7 mouse cellular contexts compared by ENCODE assay signal in the genomic region with DNA sequence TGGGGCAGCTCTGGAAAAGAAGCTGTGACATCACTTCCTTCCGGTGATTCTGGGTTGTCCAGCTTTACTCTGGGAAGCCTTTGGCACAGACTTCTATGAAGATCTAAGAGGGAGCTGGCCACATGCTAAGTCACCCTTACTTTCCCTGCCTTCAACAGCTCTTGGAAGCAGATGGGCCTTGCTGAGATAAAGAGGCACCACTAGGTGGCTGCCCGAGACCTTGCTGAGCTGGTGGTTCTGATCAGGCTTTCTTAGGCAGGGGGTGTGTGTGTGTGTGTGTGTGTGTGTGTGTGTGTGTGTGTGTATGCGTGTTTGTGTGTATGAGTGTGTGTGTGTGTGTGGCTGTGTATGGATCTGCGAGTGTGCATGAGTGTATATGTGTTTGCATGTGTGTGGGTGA. TPM values are rescaled to one million over a fixed set of nuclear protein-coding genes. Genes with fewer than 3 reads are reported as not detected.
DNase-seq lines count a peak whose midpoint lies in the region; ATAC-seq and TF ChIP-seq lines count a peak whose summit lies in the region.

No protein-coding gene starts in this region.

- WGBS in forebrain, embryonic 10.5 days: 32% methylated on average over 4 of the region's 4 CpGs
- WGBS in hindbrain, embryonic 13.5 days: 20% methylated on average over 4 of the region's 4 CpGs

- H3K9ac ChIP-seq in hindbrain, embryonic 13.5 days: no peak overlapping the region

- TF ChIP-seq CTCF in C2C12 (IDR thresholded peaks at IDR 0.05; ENCODE audit: control insufficient read depth, insufficient read depth, insufficient read length): peak; percentile 78

- peaks cover 27% of the 10 kb centered on the region for H3K4me1 ChIP-seq in forebrain, embryonic 10.5 days
- H3K4me1 ChIP-seq in hindbrain, embryonic 13.5 days (replicated peaks): peaks cover 11% of the 10 kb centered on the region

- no peaks in the 10 kb centered on the region for H3K36me3 ChIP-seq in C2C12 (ENCODE audit: control insufficient read depth, insufficient read depth)
- no peaks in the 10 kb centered on the region for H3K36me3 ChIP-seq in forebrain, embryonic 10.5 days (replicated peaks)
- H3K36me3 ChIP-seq in hindbrain, embryonic 13.5 days: no peaks in the 10 kb centered on the region

- H3K79me3 ChIP-seq in C2C12 (ENCODE audit: low read depth): no peaks in the 10 kb centered on the region

- no peaks in the 10 kb centered on the region for H3K27me3 ChIP-seq in C2C12 (ENCODE audit: control insufficient read depth, insufficient read depth, insufficient read length)
- peaks cover 16% of the 10 kb centered on the region for H3K27me3 ChIP-seq in forebrain, embryonic 10.5 days (ENCODE audit: poor library complexity, severe bottlenecking)
- no peaks in the 10 kb centered on the region for H3K27me3 ChIP-seq in hindbrain, embryonic 13.5 days

- no peak overlapping the region for H3K4me2 ChIP-seq in hindbrain, embryonic 13.5 days

- DNase-seq in ZHBTc4 (ENCODE audit: low read depth, low spot score): peak; percentile 55
- DNase-seq in forebrain, embryonic 10.5 days (ENCODE audit: extremely low spot score, low spot score): peak; percentile 51
- peak; percentile 23 to 40 for DNase-seq in layer of hippocampus, postnatal 25 days (ENCODE audit: extremely low spot score in 1 of 2, low spot score in 1 of 2)
- peak; percentile 48 for DNase-seq in skeletal muscle tissue, adult 2 months (ENCODE audit: low read depth, low spot score)

- peak; percentile 78 for ATAC-seq in hindbrain, embryonic 13.5 days (ENCODE audit: low FRiP score)
- peak; percentile 89 for ATAC-seq in megakaryocyte progenitor cell, adult 5-6 weeks (replicated peaks; ENCODE audit: poor library complexity)

- no peak overlapping the region for H3ac ChIP-seq in C2C12 (ENCODE audit: control insufficient read depth, insufficient read length, low read depth)

- H3K79me2 ChIP-seq in C2C12 (ENCODE audit: control insufficient read depth, insufficient read depth): no peaks in the 10 kb centered on the region

- H3K4me3 ChIP-seq in C2C12 (ENCODE audit: insufficient read depth, poor library complexity, severe bottlenecking): no peak overlapping the region
- no peak overlapping the region for H3K4me3 ChIP-seq in forebrain, embryonic 10.5 days
- H3K4me3 ChIP-seq in hindbrain, embryonic 13.5 days: no peak overlapping the region

- H3K27ac ChIP-seq in forebrain, embryonic 10.5 days: no peak overlapping the region
- H3K27ac ChIP-seq in hindbrain, embryonic 13.5 days: no peak overlapping the region

- H3K9me3 ChIP-seq in forebrain, embryonic 10.5 days: no peaks in the 10 kb centered on the region
- no peaks in the 10 kb centered on the region for H3K9me3 ChIP-seq in hindbrain, embryonic 13.5 days

TF ChIP-seq in C2C12, 6 proteins besides CTCF, POLR2A, EP300 and RAD21:
- TF ChIP-seq MAX (IDR thresholded peaks at IDR 0.05) (no peak), USF1 (IDR thresholded peaks at IDR 0.05; ENCODE audit: low read depth) (no peak), CEBPB (IDR thresholded peaks at IDR 0.05; ENCODE audit: low read depth) (no peak), MYOG (IDR thresholded peaks at IDR 0.05; ENCODE audit: control insufficient read depth, extremely low read depth, insufficient read length) (no peak), FOSL1 (IDR thresholded peaks at IDR 0.05; ENCODE audit: insufficient read depth, low read length, poor library complexity, severe bottlenecking) (no peak), MYOD1 (IDR thresholded peaks at IDR 0.05; ENCODE audit: control insufficient read depth, insufficient read length, low read depth) (no peak)

RNA-seq across cellular contexts. Expression of gene Hhat, which starts 13.4 kb away (rescaled TPM):
- 3.9 TPM for polyA plus RNA-seq in C2C12 (2012; fragmentation: generic; extraction: Trizol)
- 7.2 and 7.6 TPM in 2 replicates for polyA plus RNA-seq in forebrain, embryonic 10.5 days (2016; fragmentation: Nextera tagmentation; extraction: Ambion mirVana)
- polyA plus RNA-seq in hindbrain, embryonic 13.5 days (2015; fragmentation: Nextera tagmentation; extraction: Ambion mirVana): 3.6 and 4.6 TPM in 2 replicates
- 1 to 10 TPM; 1.2 to 1.8 TPM for total RNA-seq in layer of hippocampus, postnatal 25 days (2021)
- total RNA-seq in megakaryocyte progenitor cell, adult 5-6 weeks (2015): 1.5 and 2.0 TPM in 2 replicates
- 1.7 and 2.6 TPM in 2 replicates for total RNA-seq in megakaryocyte progenitor cell, adult 5-6 weeks (2017)
